Mouse (Mus musculus) brown adipose tissue, adult 24 weeks (tissue): Measurements from ENCODE around the gene Usp7. TPM values are rescaled to one million over a fixed set of nuclear protein-coding genes. Genes with fewer than 3 reads are reported as not detected.

ENCODE experiments used
- H3K27ac ChIP-seq: fragments of 200-500 bp; replicated peaks from 2 replicates; pipeline ENCODE4 v1.5.1; 2012; ENCODE audit warnings: low read depth, mild to moderate bottlenecking, low read length
- H3K4me1 ChIP-seq: fragments of 200-500 bp; 2 replicates; pipeline ENCODE4 v1.6.1; 2012; ENCODE audit warnings: low read length, mixed read lengths; ENCODE audit not compliant: control insufficient read depth, insufficient read depth, insufficient read length
- H3K4me3 ChIP-seq: fragments of 200-500 bp; 2 replicates; pipeline ENCODE4 v1.5.1; 2012; ENCODE audit warnings: low read depth, mild to moderate bottlenecking, low read length, moderate library complexity; ENCODE audit not compliant: insufficient read depth
- polyA plus RNA-seq: library from polyadenylated mRNA; stranded (reverse); fragments of >200 nt; gene quantifications from 2 replicates; pipeline ENCODE4 v1.2.4, GENCODE M21; 2012; ENCODE audit not compliant: missing spikeins, insufficient read depth, insufficient read length

Usp7 gene
- polyA plus RNA-seq, 1 experiment = 38.0 TPM

GRCm38 (mm10) chr16:8686871-8687535, 105.1 kb downstream of the Usp7 start:
- Histone ChIP-seq H3K4me3 (no peak overlapping the region), H3K27ac (no peak overlapping the region), H3K4me1 (no peaks in the 10 kb centered on the region)

- Histone ChIP-seq H3K4me3 (no peak overlapping the region), H3K4me1 (no peaks in the 10 kb centered on the region), H3K27ac (no peak overlapping the region)
Observed at GRCm38 (mm10) chr16:8686121-8686870, 105.8 kb downstream of the Usp7 start.

GRCm38 (mm10) chr16:8685087-8685486, 107.0 kb downstream of the Usp7 start:
- Histone ChIP-seq H3K4me1 (no peaks in the 10 kb centered on the region), H3K4me3 (no peak overlapping the region), H3K27ac (no peak overlapping the region)

DNA sequence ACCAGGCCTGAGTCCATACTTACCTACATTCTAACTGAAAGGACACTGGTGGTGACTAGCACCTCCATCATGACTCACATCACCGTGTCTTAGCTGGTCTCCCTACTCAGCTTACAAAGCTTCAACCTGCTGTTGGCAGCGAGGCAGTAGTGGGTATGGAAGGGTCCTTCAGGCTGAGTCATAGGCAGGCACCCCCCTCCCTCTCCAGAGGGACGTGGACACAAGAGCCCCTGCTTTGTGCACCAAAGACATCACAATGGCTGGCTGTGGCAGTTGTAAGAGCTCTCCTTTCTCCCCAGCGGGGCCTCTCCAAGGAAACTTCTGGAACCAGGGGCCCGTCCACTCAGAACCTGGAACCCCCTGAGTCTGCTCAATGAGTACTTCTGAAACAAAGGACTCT, 111.6 kb downstream of the Usp7 start, which contains the start of gene Gm5767:
Gene Gm5767, plus strand, starts transcription at position 301 of the 400 bp plus-strand sequence.
- H3K27ac ChIP-seq = no peak within 1 kb of the TSS
- H3K4me1 ChIP-seq = no peaks in the 10 kb centered on the region
- H3K4me3 ChIP-seq = no peak within 1 kb of the TSS

- Histone ChIP-seq H3K4me3 (no peak overlapping the region), H3K27ac (no peak overlapping the region), H3K4me1 (no peaks in the 10 kb centered on the region)
Observed at GRCm38 (mm10) chr16:8679780-8680179, 112.3 kb downstream of the Usp7 start.

- H3K4me1 ChIP-seq = no peaks in the 10 kb centered on the region
- H3K27ac ChIP-seq = no peak overlapping the region
- no peak overlapping the region for H3K4me3 ChIP-seq
Observed at GRCm38 (mm10) chr16:8678676-8679075, 113.4 kb downstream of the Usp7 start.

DNA sequence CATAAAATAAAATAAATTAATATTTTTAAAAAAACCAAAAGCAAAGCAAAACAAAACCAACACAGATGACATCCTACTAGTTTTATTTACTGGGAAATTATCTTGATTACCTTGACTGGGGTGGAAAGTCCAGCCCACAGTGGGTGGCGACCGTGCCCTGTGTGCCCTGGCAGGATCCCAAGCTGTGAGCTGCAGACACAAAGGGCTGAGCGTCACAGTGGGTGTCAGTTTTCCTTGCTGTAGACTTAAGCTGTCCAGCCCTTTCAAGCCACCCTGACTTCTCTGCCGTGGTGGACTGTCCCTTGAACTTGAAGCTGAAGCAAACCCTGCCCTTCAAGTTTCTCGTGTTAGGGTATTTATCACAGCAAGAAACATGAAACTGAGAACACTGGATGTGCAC, 114.1 kb downstream of the Usp7 start:
- Histone ChIP-seq H3K4me1 (no peaks in the 10 kb centered on the region), H3K4me3 (no peak overlapping the region), H3K27ac (no peak overlapping the region)

- Histone ChIP-seq H3K4me3 (no peak overlapping the region), H3K4me1 (no peaks in the 10 kb centered on the region), H3K27ac (no peak overlapping the region)
Observed at GRCm38 (mm10) chr16:8676800-8677199, 115.3 kb downstream of the Usp7 start.

GRCm38 (mm10) chr16:8676228-8676627, 115.9 kb downstream of the Usp7 start:
- H3K4me1 ChIP-seq = no peaks in the 10 kb centered on the region
- no peak overlapping the region for H3K27ac ChIP-seq
- no peak overlapping the region for H3K4me3 ChIP-seq

GRCm38 (mm10) chr16:8675559-8675958, 116.5 kb downstream of the Usp7 start:
- Histone ChIP-seq H3K4me3 (no peak overlapping the region), H3K4me1 (peaks cover 1% of the 10 kb centered on the region; the same call in 1 of the 2 replicates), H3K27ac (no peak overlapping the region)

DNA sequence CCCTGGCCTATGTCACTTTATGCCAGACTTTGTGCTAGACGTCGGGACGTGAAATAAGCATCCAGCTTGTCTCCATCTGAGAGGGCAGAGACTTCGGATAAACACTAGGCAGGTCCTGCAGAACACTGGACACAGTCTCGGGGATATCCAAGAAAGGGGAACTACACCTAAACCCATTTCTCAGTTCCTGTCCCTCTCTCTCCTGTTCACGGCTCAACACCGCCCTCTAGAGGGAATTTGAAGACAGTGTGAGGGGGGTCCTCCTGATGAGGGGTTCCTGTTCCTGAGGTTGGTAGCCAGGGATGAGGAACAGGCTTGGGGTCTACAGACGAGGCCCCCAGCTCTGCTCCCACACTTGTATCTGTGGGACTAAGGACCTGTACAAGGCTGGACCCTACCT, 117.9 kb downstream of the Usp7 start:
- peaks cover 10% of the 10 kb centered on the region for H3K4me1 ChIP-seq
- H3K4me3 ChIP-seq = no peak overlapping the region; the same call in 1 of the 2 replicates
- H3K27ac ChIP-seq = no peak overlapping the region

DNA sequence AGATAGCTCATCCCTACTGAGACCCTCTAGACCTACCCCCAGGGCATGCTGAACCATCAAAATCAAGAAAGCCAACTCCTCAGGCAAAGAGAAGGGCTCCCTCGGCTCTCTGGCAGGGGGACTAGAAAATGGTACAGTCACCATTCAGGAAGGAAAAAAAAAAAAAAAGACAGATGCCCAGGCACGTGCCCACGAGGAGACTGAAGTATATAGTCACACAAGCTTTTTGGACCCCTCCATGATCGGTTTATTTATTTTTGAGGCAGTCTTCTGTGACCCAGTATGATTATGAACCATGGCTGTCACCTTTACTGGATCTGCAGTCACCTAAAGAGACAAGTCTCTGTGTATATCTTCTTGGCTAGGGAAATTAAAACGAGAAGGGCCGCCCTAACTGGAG, 118.8 kb downstream of the Usp7 start:
- Histone ChIP-seq H3K4me1 (peaks cover 17% of the 10 kb centered on the region), H3K27ac (no peak overlapping the region), H3K4me3 (no peak overlapping the region)

GRCm38 (mm10) chr16:8672811-8673210, 119.3 kb downstream of the Usp7 start:
- Histone ChIP-seq H3K27ac (no peak overlapping the region), H3K4me3 (no peak overlapping the region), H3K4me1 (peaks cover 21% of the 10 kb centered on the region)

GRCm38 (mm10) chr16:8672350-8672687, 119.8 kb downstream of the Usp7 start:
- Histone ChIP-seq H3K4me1 (peaks cover 26% of the 10 kb centered on the region), H3K27ac (no peak overlapping the region), H3K4me3 (peak overlapping the region; percentile 42; the same call in 1 of the 2 replicates)

- Histone ChIP-seq H3K27ac (peak within 1 kb of the TSS; percentile 90), H3K4me1 (peaks cover 31% of the 10 kb centered on the region), H3K4me3 (peak within 1 kb of the TSS; percentile 70)
Observed at GRCm38 (mm10) chr16:8671551-8672349, 120.4 kb downstream of the Usp7 start, which contains the start of gene Carhsp1. Gene Carhsp1, minus strand, starts transcription at chr16:8672155.
